Mouse (Mus musculus): ENCODE data around the gene Abtb1. TPM values are rescaled to one million over a fixed set of nuclear protein-coding genes. Genes with fewer than 3 reads are reported as not detected.

The Abtb1 gene
- polyA plus RNA-seq, 1 experiment from 2014 or later, result 31.4 TPM

DNA sequence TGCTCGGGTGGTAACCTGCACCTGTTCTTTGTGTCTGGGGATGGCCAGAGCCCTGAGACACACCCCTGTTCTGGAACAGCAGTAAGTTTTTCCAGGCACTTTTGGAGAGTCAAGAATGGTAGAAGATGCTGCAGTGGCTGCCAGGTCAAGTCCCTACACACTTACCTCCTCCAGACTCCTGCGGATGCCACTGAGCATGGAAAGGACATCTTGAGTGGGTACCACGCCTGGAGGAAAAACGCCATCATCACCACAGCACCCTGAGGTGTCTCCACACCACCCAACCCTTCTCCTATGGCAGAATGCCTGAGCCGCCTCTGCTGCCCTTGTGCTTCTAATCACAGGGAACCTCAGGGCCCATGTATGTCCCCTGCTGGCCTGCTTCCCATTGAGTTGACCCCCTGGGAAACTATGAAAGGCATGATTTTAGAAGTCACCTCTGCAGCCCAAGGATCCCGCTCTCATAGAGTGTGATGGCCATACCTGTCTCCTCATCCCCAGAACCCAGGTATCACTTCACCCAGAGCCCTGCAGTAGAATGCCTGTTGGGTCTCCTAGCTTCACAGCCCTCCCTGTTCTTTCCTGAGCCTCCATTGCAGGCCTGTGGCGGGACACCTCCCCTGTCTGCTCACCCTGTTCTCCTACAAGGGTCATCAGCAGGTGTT, 3.2 kb upstream of the Abtb1 start:
- DNase-seq (ENCODE audit: low spot score) (no peak), ATAC-seq (no peak)
- Histone ChIP-seq H3K27ac (ENCODE audit: low read depth, low read length) (no peak overlapping the region), H3K9me3 (replicated peaks; ENCODE audit: control insufficient read depth, low read length) (no peaks in the 10 kb centered on the region), H3K36me3 (ENCODE audit: control insufficient read depth, insufficient read depth, low read length) (peaks cover 62% of the 10 kb centered on the region), H3K9ac (ENCODE audit: low read length) (no peak overlapping the region), H3K27me3 (replicated peaks; ENCODE audit: control insufficient read depth, insufficient read depth, low read length) (no peaks in the 10 kb centered on the region), H3K4me3 (ENCODE audit: low read depth, low read length) (no peak overlapping the region), H3K4me2 (ENCODE audit: low read length) (no peak overlapping the region), H3K4me1 (ENCODE audit: control insufficient read depth, insufficient read depth, low read length) (peaks cover 5% of the 10 kb centered on the region)
- 87% methylated on average over 7 of the region's 7 CpGs for whole genome bisulfite sequencing

DNA sequence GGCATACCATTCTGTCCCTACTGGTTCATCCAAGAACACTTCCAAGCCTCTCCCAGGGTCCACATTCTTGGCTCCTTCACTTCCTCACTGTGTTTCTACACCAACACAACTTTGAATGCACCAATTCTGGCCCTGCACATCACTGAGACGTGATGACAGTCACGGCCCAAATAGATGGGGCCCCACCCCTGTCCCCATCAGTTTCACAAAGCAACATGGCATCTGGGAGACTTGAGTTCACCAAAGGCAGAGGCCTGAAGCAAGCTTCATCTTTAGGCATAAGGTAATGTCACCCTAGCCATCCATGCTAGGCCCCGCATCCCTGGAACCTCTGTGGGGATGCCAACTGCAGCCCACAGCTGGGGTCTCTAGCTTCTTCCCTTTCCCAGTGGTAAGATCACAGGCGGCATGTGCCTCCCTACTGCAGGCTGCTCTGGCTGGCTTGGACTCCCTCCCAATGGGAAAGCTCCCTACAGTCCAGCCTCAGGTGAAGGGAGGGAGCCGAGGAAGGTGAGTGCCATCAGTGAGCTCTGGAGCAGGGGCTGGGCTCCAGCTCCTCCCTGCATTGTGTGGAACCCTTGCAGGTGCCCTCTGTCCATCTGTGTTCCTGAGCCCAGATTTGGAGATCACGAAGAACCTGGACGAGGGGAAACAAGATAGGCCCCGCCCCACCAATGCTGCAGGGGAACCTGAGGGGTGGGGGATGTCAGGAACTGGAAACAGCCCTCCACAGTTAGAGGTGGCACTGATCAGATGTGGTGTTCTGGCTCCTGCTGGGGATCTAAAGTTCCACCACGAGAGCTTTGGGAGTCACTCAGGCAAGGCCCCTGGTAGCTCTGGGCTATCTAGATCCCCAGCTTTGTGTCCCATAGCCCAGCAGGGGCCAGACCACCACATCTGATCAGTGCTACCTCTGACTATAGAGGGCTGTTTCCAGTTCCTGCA, 2.3 kb upstream of the Abtb1 start:
- Histone ChIP-seq H3K4me3 (ENCODE audit: low read depth, low read length) (no peak overlapping the region), H3K9ac (ENCODE audit: low read length) (no peak overlapping the region), H3K36me3 (ENCODE audit: control insufficient read depth, insufficient read depth, low read length) (peaks cover 57% of the 10 kb centered on the region), H3K9me3 (replicated peaks; ENCODE audit: control insufficient read depth, low read length) (no peaks in the 10 kb centered on the region), H3K4me2 (ENCODE audit: low read length) (no peak overlapping the region), H3K27ac (ENCODE audit: low read depth, low read length) (no peak overlapping the region), H3K4me1 (ENCODE audit: control insufficient read depth, insufficient read depth, low read length) (peaks cover 5% of the 10 kb centered on the region), H3K27me3 (replicated peaks; ENCODE audit: control insufficient read depth, insufficient read depth, low read length) (no peaks in the 10 kb centered on the region)
- 81% methylated on average over 9 of the region's 9 CpGs for WGBS
- ATAC-seq (no peak), DNase-seq (ENCODE audit: low spot score) (no peak)

DNA sequence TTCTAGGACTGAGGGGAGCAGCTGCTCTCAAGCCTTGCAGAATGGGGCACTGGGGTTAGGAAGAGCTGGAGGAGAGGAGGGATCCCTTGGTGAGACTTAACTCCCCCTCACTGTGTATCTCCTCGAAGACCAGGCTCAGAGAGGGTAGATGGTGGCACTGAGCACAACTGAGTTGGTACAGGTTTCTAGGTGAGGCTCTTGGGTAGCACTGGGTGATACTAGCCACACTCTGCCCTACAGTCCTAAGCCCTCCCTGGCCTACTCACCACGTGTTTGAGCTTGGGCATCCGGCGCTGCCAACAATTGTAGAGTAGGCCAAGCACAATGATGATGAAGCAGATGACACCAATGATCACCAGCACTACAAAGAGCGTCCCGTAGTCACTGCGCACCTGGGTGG, 1.5 kb upstream of the Abtb1 start:
- Histone ChIP-seq H3K4me2 (ENCODE audit: low read length) (peak overlapping the region; percentile 85), H3K9ac (ENCODE audit: low read length) (peak overlapping the region; percentile 70; the same call in 1 of the 2 replicates), H3K4me1 (ENCODE audit: control insufficient read depth, insufficient read depth, low read length) (peaks cover 5% of the 10 kb centered on the region), H3K36me3 (ENCODE audit: control insufficient read depth, insufficient read depth, low read length) (peaks cover 56% of the 10 kb centered on the region), H3K27me3 (replicated peaks; ENCODE audit: control insufficient read depth, insufficient read depth, low read length) (no peaks in the 10 kb centered on the region), H3K9me3 (replicated peaks; ENCODE audit: control insufficient read depth, low read length) (no peaks in the 10 kb centered on the region), H3K4me3 (ENCODE audit: low read depth, low read length) (no peak overlapping the region), H3K27ac (ENCODE audit: low read depth, low read length) (peak overlapping the region; percentile 85; the same call in 1 of the 2 replicates)
- 68% methylated on average over 7 of the region's 7 CpGs for WGBS
- ATAC-seq (no peak), DNase-seq (ENCODE audit: low spot score) (no peak)

DNA sequence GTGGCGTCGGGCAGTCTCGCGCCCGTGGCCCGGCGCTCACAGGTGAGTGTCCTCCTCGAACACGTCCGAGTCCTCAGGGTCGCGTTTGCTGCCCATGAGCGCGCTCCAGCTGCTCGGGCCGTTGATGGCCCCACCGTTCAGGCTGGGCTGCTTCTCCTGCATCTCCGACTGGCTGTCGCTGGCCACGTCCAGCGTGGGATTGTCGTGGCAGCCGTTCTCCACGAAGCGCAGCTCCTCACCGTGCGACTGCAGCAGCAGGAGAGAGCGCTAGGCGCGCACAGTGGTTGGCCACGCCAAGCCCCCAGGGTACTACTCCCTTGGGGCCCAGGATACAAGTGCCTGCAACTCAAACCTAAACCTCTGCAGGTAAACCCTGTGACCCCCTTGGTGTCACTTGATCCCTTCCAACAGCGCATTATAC, 957 bp upstream of the Abtb1 start:
- H3K4me3 ChIP-seq (ENCODE audit: low read depth, low read length), result peak overlapping the region; percentile 74
- peak; percentile 2 for ATAC-seq
- WGBS, result under 1% methylated on average over 28 of the region's 32 CpGs

DNA sequence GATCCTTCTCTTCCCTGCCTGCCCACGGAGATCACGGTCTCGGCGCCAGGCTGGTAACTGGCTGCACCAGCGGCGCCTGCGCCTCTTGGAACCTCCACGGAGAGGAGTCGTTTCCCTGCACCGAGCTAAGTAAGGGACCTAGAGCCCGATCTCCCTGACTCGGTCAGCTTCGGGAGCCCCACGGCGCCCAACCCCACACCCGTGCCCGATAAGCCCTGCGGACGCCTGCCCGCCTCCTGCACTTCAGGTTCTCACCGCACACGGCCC, 337 bp downstream of the Abtb1 start:
- Histone ChIP-seq H3K9ac (ENCODE audit: low read length) (peak overlapping the region; percentile 81), H3K4me2 (ENCODE audit: low read length) (peak overlapping the region; percentile 85), H3K27me3 (replicated peaks; ENCODE audit: control insufficient read depth, insufficient read depth, low read length) (no peaks in the 10 kb centered on the region), H3K9me3 (replicated peaks; ENCODE audit: control insufficient read depth, low read length) (no peaks in the 10 kb centered on the region), H3K27ac (ENCODE audit: low read depth, low read length) (peak overlapping the region; percentile 85), H3K36me3 (ENCODE audit: control insufficient read depth, insufficient read depth, low read length) (peaks cover 53% of the 10 kb centered on the region), H3K4me1 (ENCODE audit: control insufficient read depth, insufficient read depth, low read length) (peaks cover 5% of the 10 kb centered on the region), H3K4me3 (ENCODE audit: low read depth, low read length) (peak overlapping the region; percentile 74)
- DNase-seq (ENCODE audit: low spot score) (no peak), ATAC-seq (no peak)
- 0% methylated on average over 22 of the region's 22 CpGs for WGBS

More for the DNA sequence above, 957 bp upstream of the Abtb1 start:
- Histone ChIP-seq H3K36me3 (ENCODE audit: control insufficient read depth, insufficient read depth, low read length) (peaks cover 56% of the 10 kb centered on the region), H3K27me3 (replicated peaks; ENCODE audit: control insufficient read depth, insufficient read depth, low read length) (no peaks in the 10 kb centered on the region), H3K9me3 (replicated peaks; ENCODE audit: control insufficient read depth, low read length) (no peaks in the 10 kb centered on the region), H3K27ac (ENCODE audit: low read depth, low read length) (peak overlapping the region; percentile 85), H3K4me1 (ENCODE audit: control insufficient read depth, insufficient read depth, low read length) (peaks cover 5% of the 10 kb centered on the region), H3K4me2 (ENCODE audit: low read length) (peak overlapping the region; percentile 85), H3K9ac (ENCODE audit: low read length) (peak overlapping the region; percentile 70)
- DNase-seq (ENCODE audit: low spot score), result peak; percentile 38

DNA sequence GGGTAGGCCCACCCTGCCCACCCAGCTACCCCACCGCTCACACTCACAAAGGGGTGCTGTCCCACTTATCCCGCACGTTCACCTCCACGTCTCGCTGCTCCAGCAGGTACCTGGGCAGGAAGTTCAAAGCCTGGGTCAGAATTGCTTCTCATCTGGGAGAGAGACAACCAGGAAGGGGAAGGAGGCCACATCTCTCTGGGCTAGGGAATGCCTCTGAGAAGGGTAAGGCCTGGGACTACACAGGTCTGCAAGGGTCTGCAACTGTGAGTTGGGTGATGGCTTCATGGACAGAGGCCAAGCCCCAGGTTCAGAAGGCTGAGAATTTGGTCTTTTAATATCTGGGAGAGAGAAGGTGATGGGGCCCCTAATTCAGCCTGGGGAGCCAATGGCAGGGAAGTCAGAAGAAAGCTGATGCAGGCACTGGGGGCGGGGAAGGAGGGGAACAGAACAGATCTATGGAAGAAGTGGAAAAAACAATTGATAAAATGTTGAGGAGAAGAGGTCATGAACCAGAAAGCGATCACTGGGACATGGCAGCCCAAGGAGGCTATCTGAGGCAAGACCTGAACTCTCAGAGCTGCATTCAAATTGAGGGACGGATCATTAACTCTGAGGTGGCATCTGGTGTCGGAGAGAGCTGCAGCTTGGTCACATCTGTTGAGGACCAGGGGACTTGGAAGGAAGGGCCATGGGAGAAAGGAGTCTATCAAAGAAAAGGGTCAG, 832 bp downstream of the Abtb1 start:
- Histone ChIP-seq H3K36me3 (ENCODE audit: control insufficient read depth, insufficient read depth, low read length) (peaks cover 52% of the 10 kb centered on the region), H3K9ac (ENCODE audit: low read length) (peak overlapping the region; percentile 81), H3K27me3 (replicated peaks; ENCODE audit: control insufficient read depth, insufficient read depth, low read length) (no peaks in the 10 kb centered on the region), H3K9me3 (replicated peaks; ENCODE audit: control insufficient read depth, low read length) (no peaks in the 10 kb centered on the region), H3K27ac (ENCODE audit: low read depth, low read length) (peak overlapping the region; percentile 85), H3K4me1 (ENCODE audit: control insufficient read depth, insufficient read depth, low read length) (peaks cover 5% of the 10 kb centered on the region), H3K4me3 (ENCODE audit: low read depth, low read length) (peak overlapping the region; percentile 74), H3K4me2 (ENCODE audit: low read length) (peak overlapping the region; percentile 85)
- ATAC-seq (no peak), DNase-seq (ENCODE audit: low spot score) (no peak)
- 53% methylated on average over 9 of the region's 9 CpGs for WGBS

DNA sequence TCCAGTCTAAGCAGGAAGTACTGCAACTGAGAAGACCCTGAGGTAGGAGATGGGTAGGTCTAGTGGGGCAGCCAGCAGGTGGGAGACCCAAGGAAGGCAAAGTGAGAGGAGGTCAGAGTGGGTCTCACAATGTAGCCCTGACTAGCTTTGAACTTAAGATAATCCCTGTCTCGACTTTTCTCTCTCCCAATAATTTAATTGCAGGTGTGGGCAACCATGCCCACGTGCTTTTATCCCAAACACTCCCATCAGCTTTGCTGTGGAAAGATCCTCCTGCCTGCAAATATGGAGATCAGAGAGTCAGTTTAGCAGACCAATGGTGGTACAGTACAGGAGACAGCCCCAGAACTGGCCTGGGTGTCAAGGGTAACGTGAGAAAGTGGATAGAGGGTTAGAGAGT, 1.6 kb downstream of the Abtb1 start:
- peak overlapping the region; percentile 5; the same call in 1 of the 2 replicates for H3K4me2 ChIP-seq (ENCODE audit: low read length)
- H3K27ac ChIP-seq (ENCODE audit: low read depth, low read length), result no peak overlapping the region
- peaks cover 5% of the 10 kb centered on the region for H3K4me1 ChIP-seq (ENCODE audit: control insufficient read depth, insufficient read depth, low read length)
- ATAC-seq (no peak), DNase-seq (ENCODE audit: low spot score) (no peak)
- no peak overlapping the region for H3K4me3 ChIP-seq (ENCODE audit: low read depth, low read length)
- no peaks in the 10 kb centered on the region for H3K9me3 ChIP-seq (replicated peaks; ENCODE audit: control insufficient read depth, low read length)
- peaks cover 51% of the 10 kb centered on the region for H3K36me3 ChIP-seq (ENCODE audit: control insufficient read depth, insufficient read depth, low read length)
- no peaks in the 10 kb centered on the region for H3K27me3 ChIP-seq (replicated peaks; ENCODE audit: control insufficient read depth, insufficient read depth, low read length)
- no peak overlapping the region for H3K9ac ChIP-seq (ENCODE audit: low read length)
- WGBS, result 68% methylated on average over 3 of the region's 3 CpGs

DNA sequence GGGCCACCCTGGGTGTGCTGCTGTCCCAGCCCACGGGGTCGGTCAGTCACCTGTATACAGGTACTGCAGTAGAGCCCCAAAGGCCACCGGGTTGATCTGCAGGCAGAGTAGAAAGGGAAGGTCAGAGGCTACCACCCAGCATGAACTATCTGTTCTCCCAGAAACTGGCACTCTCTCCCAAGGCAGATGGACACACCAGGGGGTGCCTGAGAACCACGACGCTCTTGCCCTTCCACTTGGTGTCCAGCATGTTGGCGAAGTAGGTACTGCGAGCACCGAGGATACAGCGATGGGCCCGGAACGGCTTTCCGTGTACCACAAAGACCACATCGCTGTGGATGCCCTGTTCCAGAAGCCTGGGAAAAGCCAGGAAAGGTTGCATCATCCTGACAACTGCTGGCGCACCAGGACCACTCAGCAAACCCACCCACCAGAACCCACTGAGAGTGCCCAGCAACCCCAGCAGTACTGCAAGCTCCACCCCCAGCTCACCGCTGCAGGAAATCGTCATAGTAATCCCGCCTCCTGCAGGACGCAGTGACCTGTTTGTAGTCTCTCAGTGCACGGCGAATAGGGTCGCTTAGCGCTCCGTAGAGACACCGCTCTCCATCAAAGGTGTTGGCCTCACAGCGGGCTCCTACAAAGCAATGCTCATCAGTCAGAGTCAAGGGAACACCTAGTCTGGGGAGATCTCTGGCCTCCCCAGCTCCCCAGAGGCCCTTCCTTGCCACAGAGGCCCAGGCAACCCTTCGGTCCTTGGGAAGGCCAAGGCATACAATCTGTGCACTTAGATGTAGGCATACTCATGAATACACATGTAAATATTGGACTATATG, 2.4 kb downstream of the Abtb1 start:
- WGBS, result 86% methylated on average over 26 of the region's 26 CpGs
- peaks cover 5% of the 10 kb centered on the region for H3K4me1 ChIP-seq (ENCODE audit: control insufficient read depth, insufficient read depth, low read length)
- H3K9ac ChIP-seq (ENCODE audit: low read length), result no peak overlapping the region
- H3K36me3 ChIP-seq (ENCODE audit: control insufficient read depth, insufficient read depth, low read length), result peaks cover 44% of the 10 kb centered on the region
- DNase-seq (ENCODE audit: low spot score) (no peak), ATAC-seq (no peak)
- no peak overlapping the region for H3K4me2 ChIP-seq (ENCODE audit: low read length)
- no peak overlapping the region for H3K27ac ChIP-seq (ENCODE audit: low read depth, low read length)
- no peaks in the 10 kb centered on the region for H3K9me3 ChIP-seq (replicated peaks; ENCODE audit: control insufficient read depth, low read length)
- H3K27me3 ChIP-seq (replicated peaks; ENCODE audit: control insufficient read depth, insufficient read depth, low read length), result no peaks in the 10 kb centered on the region
- H3K4me3 ChIP-seq (ENCODE audit: low read depth, low read length), result no peak overlapping the region
